10 mouse cellular contexts compared by ENCODE assay signal in the genomic region with DNA sequence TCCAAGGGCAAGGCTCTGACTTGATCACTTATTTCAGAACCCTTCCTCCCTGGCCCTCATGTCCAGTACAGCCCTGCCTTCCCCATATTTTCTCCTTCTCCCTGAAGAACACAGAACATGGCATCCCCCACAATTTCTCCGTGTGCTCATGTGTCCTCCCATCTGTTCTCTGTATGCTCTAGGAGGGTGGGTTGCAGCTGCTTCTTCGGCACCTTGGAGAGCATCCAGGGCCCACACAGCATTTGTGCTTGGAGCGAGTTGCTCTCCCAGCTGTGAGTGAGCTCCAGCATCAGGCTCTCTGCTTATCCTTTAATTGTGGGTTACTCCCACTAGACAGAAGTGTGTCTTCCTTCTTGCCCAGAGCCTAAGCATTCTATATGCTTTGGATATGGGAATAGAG.
DNase-seq lines count a peak whose midpoint lies in the region; ATAC-seq and TF ChIP-seq lines count a peak whose summit lies in the region.
"Had no signal": no experiment of that assay in that cellular context is flagged by ENCODE, and none has a peak within 500 bp of the region (broad histone marks: within the 10 kb centered on the region; RNA-seq: fewer than 3 reads in every experiment).

No protein-coding gene starts in this region.

- H3K27me3 ChIP-seq in heart, embryonic 12.5 days (replicated peaks): no peaks in the 10 kb centered on the region
- no peaks in the 10 kb centered on the region for H3K27me3 ChIP-seq in C2C12 (ENCODE audit: control insufficient read depth, insufficient read depth, insufficient read length)

- H3K4me2 ChIP-seq in heart, embryonic 12.5 days: no peak overlapping the region

- no peaks in the 10 kb centered on the region for H3K9me3 ChIP-seq in heart, embryonic 12.5 days (replicated peaks)

- DNase-seq in heart, adult 11 months: peak; percentile 83
- DNase-seq in left cerebral cortex, postnatal 25 days (ENCODE audit: low spot score in 2 of 2): peak; percentile 65 to 86
- no peak for DNase-seq in urinary bladder, postnatal 14 days (ENCODE audit: low spot score)
- no peak for DNase-seq in kidney, adult 11 months
- no peak for DNase-seq in retina, postnatal 1 day
- DNase-seq: kidney, adult 9 months; lung, postnatal 14 days had no signal

- H3K79me2 ChIP-seq in C2C12 (ENCODE audit: control insufficient read depth, insufficient read depth): no peaks in the 10 kb centered on the region

- H3K36me3 ChIP-seq in heart, embryonic 12.5 days: no peaks in the 10 kb centered on the region
- no peaks in the 10 kb centered on the region for H3K36me3 ChIP-seq in C2C12 (ENCODE audit: control insufficient read depth, insufficient read depth)

- TF ChIP-seq CTCF in C2C12 (IDR thresholded peaks at IDR 0.05; ENCODE audit: control insufficient read depth, insufficient read depth, insufficient read length): no peak

- no peak overlapping the region for H3ac ChIP-seq in C2C12 (ENCODE audit: control insufficient read depth, insufficient read length, low read depth)

- H3K79me3 ChIP-seq in C2C12 (ENCODE audit: low read depth): no peaks in the 10 kb centered on the region

- no peak overlapping the region for H3K27ac ChIP-seq in heart, embryonic 12.5 days (ENCODE audit: poor library complexity, severe bottlenecking)

- H3K4me3 ChIP-seq in heart, embryonic 12.5 days: no peak overlapping the region
- no peak overlapping the region for H3K4me3 ChIP-seq in C2C12 (ENCODE audit: insufficient read depth, poor library complexity, severe bottlenecking)

- H3K4me1 ChIP-seq in heart, embryonic 12.5 days (replicated peaks): peaks cover 12% of the 10 kb centered on the region; the same call in 1 of the 2 replicates

- 32% methylated on average over 3 of the region's 3 CpGs for WGBS in heart, embryonic 12.5 days

- H3K9ac ChIP-seq in heart, embryonic 12.5 days: no peak overlapping the region

- no peak for ATAC-seq in heart, embryonic 12.5 days (ENCODE audit: insufficient number of reproducible peaks, low FRiP score)
- ATAC-seq in frontal cortex, adult (ENCODE audit: low TSS enrichment): peak; percentile 49

- intact Hi-C loops in left cerebral cortex, postnatal 25 days (cut with DNase I): loop anchor here (5.0 kb wide), 1 partner anchor 284 kb away; no protein-coding TSS in a partner anchor

TF ChIP-seq in C2C12, 6 proteins besides CTCF, POLR2A, EP300 and RAD21:
- TF ChIP-seq MAX (IDR thresholded peaks at IDR 0.05): no peak
- peak; percentile 46 for TF ChIP-seq MYOD1 (IDR thresholded peaks at IDR 0.05; ENCODE audit: control insufficient read depth, insufficient read length, low read depth)

Comparison
In these comparisons a context has a peak if more than half of its experiments do, and no peak if none do; other contexts are left out.
1. DNase-seq: peak in heart, adult 11 months (single experiment) and left cerebral cortex, postnatal 25 days (2 of 2); none in urinary bladder, postnatal 14 days (single experiment), kidney, adult 11 months (single experiment) and retina, postnatal 1 day (single experiment).